Mouse (Mus musculus): Measurements from ENCODE around the gene Timm8a2. TPM values are rescaled to one million over a fixed set of nuclear protein-coding genes. Genes with fewer than 3 reads are reported as not detected.

Gene Timm8a2
- polyA plus RNA-seq, 1 experiment from 2014 or later = not detected

DNA sequence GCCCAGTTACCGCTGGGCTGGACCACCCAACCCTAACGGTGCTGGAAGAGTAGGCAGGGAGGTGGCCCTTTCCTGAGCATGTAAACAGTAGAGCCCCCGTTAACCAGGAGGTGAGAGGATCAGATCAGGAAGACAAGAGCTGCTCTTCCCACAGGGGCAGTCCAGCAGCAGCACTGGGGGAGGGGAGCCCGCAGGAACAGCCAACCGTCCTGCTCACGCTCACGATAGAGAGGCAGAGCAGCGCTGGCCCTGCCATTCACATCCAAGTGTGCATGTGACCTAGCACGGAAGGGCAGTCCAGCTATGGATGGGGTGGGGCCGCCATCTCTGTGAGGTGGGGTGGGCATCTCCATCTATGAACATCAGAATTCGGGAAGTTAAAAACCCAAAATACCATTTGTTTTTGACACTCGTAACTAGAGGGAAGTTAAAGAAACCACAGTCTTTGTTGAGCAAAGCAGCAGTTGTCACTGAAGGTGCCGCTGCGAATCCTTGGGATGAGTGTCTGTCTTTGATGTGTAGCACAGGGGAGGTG is 21.0 kb upstream of the Timm8a2 start:
- DNase-seq (ENCODE audit: low spot score) = no peak

DNA sequence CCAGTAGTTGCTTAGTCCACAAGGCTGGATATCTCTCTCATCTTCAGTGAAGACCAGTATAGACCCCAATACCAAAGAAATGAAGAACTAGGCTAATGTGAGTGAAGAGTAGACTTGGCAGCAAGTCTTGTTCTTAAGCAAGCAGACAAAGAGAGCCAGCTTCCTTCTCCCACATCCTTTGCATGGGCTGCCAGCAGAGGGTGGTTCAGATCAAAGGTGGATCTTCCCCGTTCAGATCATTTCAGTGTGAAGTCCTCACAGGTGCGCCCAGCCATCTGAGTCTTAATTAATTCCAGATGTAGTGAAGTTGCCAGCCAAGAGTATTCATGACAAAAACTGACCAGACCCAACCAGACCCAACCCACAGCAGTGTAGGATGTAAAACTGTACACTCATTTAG is 16.5 kb upstream of the Timm8a2 start:
- H3K4me1 ChIP-seq (ENCODE audit: control insufficient read depth, insufficient read depth, low read length) = peaks cover 7% of the 10 kb centered on the region; the same call in 1 of the 2 replicates
- DNase-seq (ENCODE audit: low spot score) = no peak
- no peaks in the 10 kb centered on the region for H3K9me3 ChIP-seq (ENCODE audit: control insufficient read depth, low read length)
- WGBS = 41% methylated on average over 2 of the region's 2 CpGs
- ATAC-seq (ENCODE audit: insufficient number of reproducible peaks, low FRiP score, low TSS enrichment, low read depth) = no peak
- no peak overlapping the region for H3K27ac ChIP-seq (replicated peaks; ENCODE audit: low read depth, low read length)
- no peaks in the 10 kb centered on the region for H3K27me3 ChIP-seq (ENCODE audit: control insufficient read depth, insufficient read depth, low read length)
- H3K4me2 ChIP-seq (ENCODE audit: low read depth, severe bottlenecking) = no peak overlapping the region
- no peaks in the 10 kb centered on the region; the same call in 1 of the 2 replicates for H3K36me3 ChIP-seq (ENCODE audit: control insufficient read depth, insufficient read depth, low read length)
- no peak overlapping the region for H3K4me3 ChIP-seq (ENCODE audit: low read depth, low read length)
- H3K9ac ChIP-seq (ENCODE audit: low read length) = no peak overlapping the region

More for the DNA sequence above, 21.0 kb upstream of the Timm8a2 start:
- Histone ChIP-seq H3K4me3 (ENCODE audit: low read depth, low read length) (no peak overlapping the region), H3K27me3 (ENCODE audit: control insufficient read depth, insufficient read depth, low read length) (no peaks in the 10 kb centered on the region), H3K9ac (ENCODE audit: low read length) (no peak overlapping the region), H3K4me2 (ENCODE audit: low read depth, severe bottlenecking) (no peak overlapping the region), H3K27ac (replicated peaks; ENCODE audit: low read depth, low read length) (no peak overlapping the region), H3K36me3 (ENCODE audit: control insufficient read depth, insufficient read depth, low read length) (peaks cover 2% of the 10 kb centered on the region; the same call in 1 of the 2 replicates), H3K4me1 (ENCODE audit: control insufficient read depth, insufficient read depth, low read length) (peaks cover 9% of the 10 kb centered on the region; the same call in 1 of the 2 replicates), H3K9me3 (ENCODE audit: control insufficient read depth, low read length) (no peaks in the 10 kb centered on the region)
- ATAC-seq (ENCODE audit: insufficient number of reproducible peaks, low FRiP score, low TSS enrichment, low read depth) = no peak
- 80% methylated on average over 14 of the region's 14 CpGs for WGBS

DNA sequence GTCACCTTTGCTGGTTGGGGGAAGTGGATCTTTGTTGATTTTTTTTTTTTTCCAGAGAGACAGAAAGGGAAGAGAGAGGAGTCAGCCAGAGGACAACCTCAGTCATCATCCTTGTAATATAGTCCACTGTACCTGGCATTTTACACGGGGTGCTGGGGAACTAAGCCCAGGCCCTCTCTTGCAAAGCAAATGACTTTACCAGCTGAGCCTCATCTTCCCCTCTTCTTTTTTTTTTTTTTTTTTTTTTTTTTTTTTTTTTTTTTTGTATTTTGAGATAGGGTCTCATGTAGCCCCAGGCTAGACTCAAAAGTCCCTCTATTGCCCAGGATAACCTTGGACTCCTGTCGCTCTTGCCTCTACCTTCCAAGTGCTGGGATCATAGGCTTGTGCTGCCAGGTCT is 15.1 kb upstream of the Timm8a2 start:
- Histone ChIP-seq H3K27me3 (ENCODE audit: control insufficient read depth, insufficient read depth, low read length) (no peaks in the 10 kb centered on the region), H3K9ac (ENCODE audit: low read length) (no peak overlapping the region), H3K4me2 (ENCODE audit: low read depth, severe bottlenecking) (no peak overlapping the region), H3K27ac (replicated peaks; ENCODE audit: low read depth, low read length) (no peak overlapping the region), H3K9me3 (ENCODE audit: control insufficient read depth, low read length) (no peaks in the 10 kb centered on the region), H3K4me3 (ENCODE audit: low read depth, low read length) (no peak overlapping the region), H3K36me3 (ENCODE audit: control insufficient read depth, insufficient read depth, low read length) (no peaks in the 10 kb centered on the region; the same call in 1 of the 2 replicates), H3K4me1 (ENCODE audit: control insufficient read depth, insufficient read depth, low read length) (peaks cover 5% of the 10 kb centered on the region; the same call in 1 of the 2 replicates)
- no peak for DNase-seq (ENCODE audit: low spot score)
- 90% methylated on average over 2 of the region's 2 CpGs for WGBS
- ATAC-seq (ENCODE audit: insufficient number of reproducible peaks, low FRiP score, low TSS enrichment, low read depth) = no peak

DNA sequence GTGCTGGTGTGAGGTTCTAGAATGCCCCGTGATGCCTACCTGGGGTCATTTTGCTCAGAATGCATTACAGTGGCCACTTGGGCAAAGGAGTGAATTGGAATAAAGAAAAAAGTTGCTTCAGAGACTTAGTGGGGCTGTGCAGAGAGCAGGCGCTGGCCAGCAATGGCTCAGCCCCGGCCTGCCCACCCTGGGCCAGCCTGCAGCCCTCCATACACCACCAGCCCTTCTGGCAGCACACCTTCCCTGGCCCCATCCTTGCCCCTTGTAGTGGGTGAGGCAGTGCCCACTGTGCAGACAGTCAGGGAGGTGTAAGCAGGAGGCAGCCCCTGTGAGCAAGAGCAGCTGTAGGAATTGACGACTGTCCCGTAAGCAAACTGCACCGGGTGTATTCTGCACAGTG is 13.9 kb upstream of the Timm8a2 start:
- ATAC-seq (ENCODE audit: insufficient number of reproducible peaks, low FRiP score, low TSS enrichment, low read depth) (no peak), DNase-seq (ENCODE audit: low spot score) (no peak)
- Histone ChIP-seq H3K27ac (replicated peaks; ENCODE audit: low read depth, low read length) (no peak overlapping the region), H3K9ac (ENCODE audit: low read length) (no peak overlapping the region), H3K4me2 (ENCODE audit: low read depth, severe bottlenecking) (no peak overlapping the region), H3K36me3 (ENCODE audit: control insufficient read depth, insufficient read depth, low read length) (no peaks in the 10 kb centered on the region; the same call in 1 of the 2 replicates), H3K27me3 (ENCODE audit: control insufficient read depth, insufficient read depth, low read length) (no peaks in the 10 kb centered on the region), H3K4me3 (ENCODE audit: low read depth, low read length) (no peak overlapping the region), H3K4me1 (ENCODE audit: control insufficient read depth, insufficient read depth, low read length) (peaks cover 5% of the 10 kb centered on the region; the same call in 1 of the 2 replicates), H3K9me3 (ENCODE audit: control insufficient read depth, low read length) (no peaks in the 10 kb centered on the region)
- WGBS = 94% methylated on average over 6 of the region's 6 CpGs

DNA sequence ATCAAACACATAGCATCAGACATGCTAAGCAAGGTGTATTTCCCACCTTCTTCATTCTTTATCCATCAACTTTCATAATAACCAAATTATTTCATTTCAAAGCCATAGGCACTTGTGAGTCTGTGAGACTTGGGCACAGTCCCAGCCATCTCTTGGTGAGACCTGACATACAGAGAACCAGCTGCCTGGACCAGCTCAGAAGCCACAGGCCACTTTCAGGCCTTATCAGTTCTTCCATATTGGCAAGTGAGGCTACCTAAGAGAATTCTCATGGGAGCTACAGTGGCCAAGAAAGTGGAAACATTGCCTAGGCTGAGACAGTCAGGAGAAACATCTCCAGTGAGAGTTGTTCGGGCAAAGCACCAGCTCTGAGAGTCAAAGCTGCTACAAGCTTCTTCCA is 11.4 kb upstream of the Timm8a2 start:
- no peaks in the 10 kb centered on the region for H3K9me3 ChIP-seq (ENCODE audit: control insufficient read depth, low read length)
- H3K4me1 ChIP-seq (ENCODE audit: control insufficient read depth, insufficient read depth, low read length) = 0 out of 2 replicates have a peak, but pooled peaks cover 2% of the 10 kb centered on the region
- WGBS = 92% methylated on average over 1 of the region's 1 CpGs
- no peaks in the 10 kb centered on the region; the same call in 1 of the 2 replicates for H3K36me3 ChIP-seq (ENCODE audit: control insufficient read depth, insufficient read depth, low read length)
- no peak overlapping the region for H3K27ac ChIP-seq (replicated peaks; ENCODE audit: low read depth, low read length)
- H3K27me3 ChIP-seq (ENCODE audit: control insufficient read depth, insufficient read depth, low read length) = no peaks in the 10 kb centered on the region
- DNase-seq (ENCODE audit: low spot score) (no peak), ATAC-seq (ENCODE audit: insufficient number of reproducible peaks, low FRiP score, low TSS enrichment, low read depth) (no peak)
- H3K4me2 ChIP-seq (ENCODE audit: low read depth, severe bottlenecking) = no peak overlapping the region
- H3K9ac ChIP-seq (ENCODE audit: low read length) = no peak overlapping the region
- H3K4me3 ChIP-seq (ENCODE audit: low read depth, low read length) = no peak overlapping the region

DNA sequence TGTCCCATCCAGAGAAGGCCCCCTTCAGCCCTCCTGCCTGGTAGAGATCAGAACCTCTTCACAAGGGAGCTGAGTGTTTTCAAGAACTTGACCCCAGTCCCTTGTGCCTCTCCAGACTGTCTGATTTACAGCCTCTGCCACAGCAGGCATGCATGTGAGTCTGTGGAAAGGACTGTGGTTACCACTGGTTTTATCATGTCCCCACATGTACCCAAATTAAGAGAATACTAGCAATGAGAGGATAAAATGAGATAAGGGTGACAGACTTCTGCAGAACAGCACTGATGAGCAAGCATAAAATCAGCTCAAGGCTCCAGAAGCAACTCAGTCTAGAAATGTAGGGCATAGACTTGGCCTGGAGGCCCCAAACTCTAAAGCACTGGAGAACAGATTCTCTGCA is 10.5 kb upstream of the Timm8a2 start:
- Histone ChIP-seq H3K27me3 (ENCODE audit: control insufficient read depth, insufficient read depth, low read length) (no peaks in the 10 kb centered on the region), H3K4me1 (ENCODE audit: control insufficient read depth, insufficient read depth, low read length) (no peaks in the 10 kb centered on the region), H3K4me2 (ENCODE audit: low read depth, severe bottlenecking) (no peak overlapping the region), H3K36me3 (ENCODE audit: control insufficient read depth, insufficient read depth, low read length) (no peaks in the 10 kb centered on the region; the same call in 1 of the 2 replicates), H3K27ac (replicated peaks; ENCODE audit: low read depth, low read length) (no peak overlapping the region), H3K4me3 (ENCODE audit: low read depth, low read length) (no peak overlapping the region), H3K9me3 (ENCODE audit: control insufficient read depth, low read length) (no peaks in the 10 kb centered on the region), H3K9ac (ENCODE audit: low read length) (no peak overlapping the region)
- ATAC-seq (ENCODE audit: insufficient number of reproducible peaks, low FRiP score, low TSS enrichment, low read depth) = no peak
- DNase-seq (ENCODE audit: low spot score) = no peak

DNA sequence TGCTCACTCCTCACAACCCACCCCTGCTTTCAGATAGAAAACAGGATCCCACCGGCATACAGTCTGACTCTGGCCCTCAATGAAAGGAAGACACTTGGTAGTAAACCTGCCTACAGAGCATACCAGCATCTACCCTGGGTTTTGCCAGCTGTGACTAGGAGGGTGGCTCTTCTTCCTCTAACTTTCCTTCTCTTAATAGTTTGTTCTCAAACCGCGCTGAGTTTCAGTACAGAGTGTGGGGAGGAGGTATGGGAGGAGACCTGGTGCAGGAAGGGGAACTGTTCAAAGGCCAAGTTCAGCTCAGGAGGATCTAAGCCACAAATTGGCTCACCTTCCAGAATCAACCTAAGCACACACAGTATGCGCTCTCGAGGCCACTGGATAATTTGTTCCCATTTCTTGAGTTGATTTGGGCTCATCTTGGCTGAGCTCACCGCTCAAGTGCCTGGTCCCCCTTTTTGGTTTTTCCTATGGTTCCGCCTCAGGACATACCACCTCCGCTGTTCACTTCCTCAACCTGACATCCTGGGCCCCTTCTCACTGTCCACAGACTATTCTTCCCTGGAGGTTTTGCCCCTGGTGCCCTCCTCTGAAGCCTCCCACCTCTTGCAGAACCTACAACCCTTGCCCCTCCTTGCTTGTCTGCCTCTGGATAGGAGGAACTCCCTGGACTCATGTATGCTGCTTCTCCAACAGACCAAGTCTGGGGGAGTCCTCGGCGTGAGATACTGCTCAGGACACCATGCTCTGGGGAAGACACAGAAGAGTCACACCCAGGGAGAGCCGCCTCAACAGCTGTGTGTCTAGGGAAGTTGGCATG is 5.3 kb upstream of the Timm8a2 start:
- no peak for ATAC-seq (ENCODE audit: insufficient number of reproducible peaks, low FRiP score, low TSS enrichment, low read depth)
- DNase-seq (ENCODE audit: low spot score) = no peak
- Histone ChIP-seq H3K4me3 (ENCODE audit: low read depth, low read length) (no peak overlapping the region), H3K27ac (replicated peaks; ENCODE audit: low read depth, low read length) (no peak overlapping the region), H3K9me3 (ENCODE audit: control insufficient read depth, low read length) (no peaks in the 10 kb centered on the region), H3K27me3 (ENCODE audit: control insufficient read depth, insufficient read depth, low read length) (no peaks in the 10 kb centered on the region), H3K4me1 (ENCODE audit: control insufficient read depth, insufficient read depth, low read length) (no peaks in the 10 kb centered on the region), H3K36me3 (ENCODE audit: control insufficient read depth, insufficient read depth, low read length) (no peaks in the 10 kb centered on the region), H3K9ac (ENCODE audit: low read length) (no peak overlapping the region), H3K4me2 (ENCODE audit: low read depth, severe bottlenecking) (no peak overlapping the region)
- WGBS = 93% methylated on average over 11 of the region's 11 CpGs

DNA sequence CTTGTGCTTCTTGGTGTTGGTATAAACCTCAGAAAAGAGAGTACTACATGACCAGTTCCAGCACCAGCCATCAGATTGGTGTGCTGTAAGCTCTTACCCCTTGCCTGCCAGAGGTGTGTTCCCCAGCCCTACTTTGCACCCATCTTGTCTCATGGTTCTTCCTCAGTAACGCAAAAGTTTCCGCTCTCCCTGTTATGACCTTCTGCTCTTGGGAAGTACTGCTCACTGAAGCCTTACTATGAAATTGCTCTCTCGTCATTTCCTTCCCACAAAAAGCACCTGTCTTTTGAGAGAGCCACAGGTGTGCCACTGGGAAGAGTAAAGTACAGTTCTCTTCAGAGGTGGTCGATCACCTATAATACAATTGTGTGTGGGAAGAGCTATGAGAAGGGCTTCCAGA is 4.6 kb upstream of the Timm8a2 start:
- Histone ChIP-seq H3K9ac (ENCODE audit: low read length) (no peak overlapping the region), H3K36me3 (ENCODE audit: control insufficient read depth, insufficient read depth, low read length) (no peaks in the 10 kb centered on the region), H3K4me2 (ENCODE audit: low read depth, severe bottlenecking) (no peak overlapping the region), H3K4me3 (ENCODE audit: low read depth, low read length) (no peak overlapping the region), H3K4me1 (ENCODE audit: control insufficient read depth, insufficient read depth, low read length) (no peaks in the 10 kb centered on the region), H3K27me3 (ENCODE audit: control insufficient read depth, insufficient read depth, low read length) (no peaks in the 10 kb centered on the region), H3K27ac (replicated peaks; ENCODE audit: low read depth, low read length) (no peak overlapping the region), H3K9me3 (ENCODE audit: control insufficient read depth, low read length) (no peaks in the 10 kb centered on the region)
- DNase-seq (ENCODE audit: low spot score) (no peak), ATAC-seq (ENCODE audit: insufficient number of reproducible peaks, low FRiP score, low TSS enrichment, low read depth) (no peak)
- WGBS = 89% methylated on average over 4 of the region's 4 CpGs
